Mouse (Mus musculus): ENCODE measurements around the gene Pold4.

DNA sequence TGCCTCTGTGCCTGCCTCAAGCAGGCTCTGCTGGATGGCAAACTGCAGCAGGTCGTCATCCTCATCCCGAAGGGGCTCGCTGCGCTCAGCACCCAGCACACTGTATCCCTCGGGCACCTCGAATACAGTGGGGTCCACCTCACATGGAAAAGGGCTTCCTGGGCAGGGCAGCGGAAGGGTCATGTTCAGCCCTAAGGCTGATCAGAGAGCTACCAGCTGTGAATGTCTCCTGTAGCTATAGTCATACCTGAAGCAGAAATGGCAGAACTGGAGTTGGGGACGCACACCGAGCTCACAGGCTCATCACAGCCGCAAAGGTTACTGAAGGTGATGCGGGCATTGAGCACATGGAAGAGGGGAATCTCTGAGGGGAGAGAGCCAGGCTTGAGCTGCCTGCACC is 39.3 kb downstream of the Pold4 start:
- TF ChIP-seq MAX (IDR thresholded peaks at IDR 0.05) (no peak), CTCF (IDR thresholded peaks at IDR 0.05; ENCODE audit: control insufficient read depth, insufficient read depth, insufficient read length) (no peak), MYOD1 (IDR thresholded peaks at IDR 0.05; ENCODE audit: control insufficient read depth, insufficient read length, low read depth) (no peak), FOSL1 (IDR thresholded peaks at IDR 0.05; ENCODE audit: insufficient read depth, low read length, poor library complexity, severe bottlenecking) (no peak), CEBPB (IDR thresholded peaks at IDR 0.05; ENCODE audit: low read depth) (no peak)
